Mouse (Mus musculus) left cerebral cortex, postnatal 10 days (tissue): ENCODE results near the gene Mboat7. TPM values are rescaled to one million over a fixed set of nuclear protein-coding genes. Genes with fewer than 3 reads are reported as not detected.
"Not testable (repeated sequence)": the region's sequence is repeated elsewhere in the genome, so short reads cannot be mapped to it uniquely, and the experiment has no call there.

Source experiments
- DNase-seq, 2 experiments: peaks; one replicate each; pipeline ENCODE4 v3.0.0; 2021 to 2022; ENCODE audit warnings: low spot score in 2 of 2, mixed read lengths in 1 of 2; ENCODE audit errors: extremely low spot score in 1 of 2
- intact Hi-C: fragments of 180-260 bp; cut with DNase I; formaldehyde crosslinking; loops from one replicate; pipeline ENCODE4 v1.15.1; 2025
- total RNA-seq, 2 experiments: library from RNA; stranded (reverse); gene quantifications; 2 replicates each; pipeline ENCODE4 v1.2.3; 2021

Mboat7 gene
- 100 to 1,000 TPM; 167 to 170 TPM for total RNA-seq

DNA sequence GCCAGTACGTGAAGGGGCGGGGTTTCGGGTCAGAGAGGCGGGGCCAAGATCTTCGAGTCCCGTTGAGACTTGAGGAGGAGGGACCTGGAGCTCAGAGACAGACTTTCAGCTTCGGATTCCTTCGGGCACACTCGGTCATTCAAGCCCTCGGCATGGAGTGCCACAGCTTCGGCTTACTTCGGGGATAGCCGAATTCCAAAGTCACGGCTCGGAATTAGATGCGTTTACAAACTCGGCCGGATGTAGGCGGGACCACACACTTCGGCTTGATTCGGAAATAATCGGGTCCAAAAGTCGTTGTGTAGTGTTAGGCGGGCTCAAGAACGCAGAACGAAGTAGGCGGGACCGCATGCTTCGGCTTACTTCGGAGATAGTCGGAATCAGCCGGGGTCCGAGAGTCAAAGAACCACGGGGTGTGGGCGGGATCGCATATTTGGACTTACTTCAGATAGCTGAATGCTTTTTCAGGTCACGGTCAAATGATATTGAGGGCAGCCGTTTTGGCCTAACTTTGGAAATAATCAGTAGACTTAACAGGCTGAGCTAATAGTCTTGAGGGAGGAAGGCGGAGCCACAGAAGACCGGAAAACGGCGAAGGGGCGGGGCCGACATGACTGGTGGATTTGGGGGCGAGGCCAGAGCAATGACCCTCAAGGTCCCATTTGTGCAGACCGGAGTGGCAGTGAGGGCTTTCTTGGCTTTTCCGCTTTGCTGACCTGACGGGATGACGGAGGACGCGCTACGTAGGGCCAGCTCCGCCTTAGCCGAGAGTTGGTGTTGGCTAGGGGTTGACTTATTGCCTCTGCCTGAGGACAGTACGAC, at the start of gene Mboat7:
Gene Mboat7 (minus strand): TSS at position 537 of the 822 bp plus-strand sequence.
- intact Hi-C loops, result loop anchor here (10.0 kb wide), 1 partner anchor 452 kb away; no protein-coding TSS in a partner anchor
- peak; percentile 98 to 99 for DNase-seq

DNA sequence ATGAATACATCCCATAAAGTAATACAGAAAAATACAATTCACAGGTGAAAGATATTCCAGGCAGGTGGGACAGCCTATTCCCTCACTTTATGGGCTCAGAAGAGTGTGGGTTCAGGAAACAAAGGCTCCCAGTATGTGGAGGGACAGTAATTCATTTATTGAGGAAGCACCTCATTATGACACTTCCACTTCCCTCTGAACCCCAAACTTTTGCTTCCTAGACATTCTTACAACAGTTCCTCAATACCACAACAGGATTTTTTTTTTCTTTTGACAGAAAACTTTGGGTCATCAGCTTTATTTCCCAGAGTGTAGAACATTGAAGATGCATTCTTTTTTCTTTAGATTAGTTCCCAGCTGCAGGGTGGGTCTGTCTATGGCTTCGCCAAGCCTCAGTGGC, 39.4 kb upstream of the Mboat7 start:
- DNase-seq, intact Hi-C loops: not testable (repeated sequence)

DNA sequence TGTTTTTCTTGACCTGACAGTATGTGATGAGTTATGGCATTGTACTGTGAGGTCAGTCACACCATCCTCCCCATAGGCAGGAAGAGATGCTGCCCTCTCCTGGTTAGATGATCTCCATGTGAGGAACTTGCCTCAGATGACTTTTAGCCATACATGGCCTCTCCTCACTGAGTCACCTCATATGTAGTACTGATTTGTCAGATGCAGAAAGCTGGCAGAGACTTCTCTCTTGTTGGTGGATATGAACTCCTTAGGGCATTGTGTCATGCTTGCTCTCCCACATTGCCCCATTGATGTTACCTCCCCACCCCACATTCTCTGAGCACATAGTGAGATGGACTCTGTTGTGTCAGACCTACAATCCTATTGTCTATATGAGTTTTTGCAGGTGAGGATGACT, 32.1 kb upstream of the Mboat7 start:
- intact Hi-C loops, DNase-seq: not testable (repeated sequence)

DNA sequence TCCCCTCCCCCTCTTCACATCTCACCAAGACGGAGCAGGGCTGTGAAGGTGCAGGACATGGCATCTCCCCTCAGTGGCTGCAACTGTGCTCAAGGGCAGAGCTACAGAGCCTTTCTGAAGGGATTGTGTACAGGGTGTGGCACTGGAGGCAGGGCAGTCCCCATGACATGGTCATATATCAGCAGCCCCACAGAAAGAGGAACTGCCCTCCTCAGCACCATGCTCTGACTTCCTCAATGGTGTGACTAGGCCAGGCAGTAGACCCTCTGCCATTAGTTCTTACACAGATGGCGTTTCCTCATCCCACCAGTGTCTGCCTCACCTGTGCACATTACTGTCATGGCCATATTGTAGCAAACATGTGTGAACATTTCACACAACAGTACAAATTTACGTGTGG, 26.9 kb upstream of the Mboat7 start, which contains the start of gene Pirb:
Gene Pirb (minus strand): TSS at position 124 of the 400 bp plus-strand sequence.
- DNase-seq, intact Hi-C loops: not testable (repeated sequence)

DNA sequence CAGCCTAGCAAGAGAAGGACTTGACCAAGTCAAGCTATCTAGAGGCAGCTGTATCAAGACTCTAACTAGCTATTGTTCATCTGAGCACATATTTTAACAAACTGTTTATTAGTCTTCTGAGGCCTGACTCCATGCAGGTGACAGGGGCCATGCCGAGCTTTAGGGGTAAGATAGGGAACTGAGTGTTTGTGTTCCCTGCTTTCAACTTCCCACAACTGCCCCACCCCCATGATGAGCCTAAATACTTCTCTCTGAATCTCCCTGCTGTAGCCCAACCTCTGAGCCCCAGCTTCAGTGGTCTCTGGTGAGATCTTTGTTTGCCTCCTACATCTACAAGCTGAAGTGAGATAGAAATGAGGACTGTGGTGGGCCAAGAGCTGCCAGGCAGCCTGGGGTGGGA, 21.9 kb upstream of the Mboat7 start:
- intact Hi-C loops, result no loop called here
- no peak for DNase-seq

DNA sequence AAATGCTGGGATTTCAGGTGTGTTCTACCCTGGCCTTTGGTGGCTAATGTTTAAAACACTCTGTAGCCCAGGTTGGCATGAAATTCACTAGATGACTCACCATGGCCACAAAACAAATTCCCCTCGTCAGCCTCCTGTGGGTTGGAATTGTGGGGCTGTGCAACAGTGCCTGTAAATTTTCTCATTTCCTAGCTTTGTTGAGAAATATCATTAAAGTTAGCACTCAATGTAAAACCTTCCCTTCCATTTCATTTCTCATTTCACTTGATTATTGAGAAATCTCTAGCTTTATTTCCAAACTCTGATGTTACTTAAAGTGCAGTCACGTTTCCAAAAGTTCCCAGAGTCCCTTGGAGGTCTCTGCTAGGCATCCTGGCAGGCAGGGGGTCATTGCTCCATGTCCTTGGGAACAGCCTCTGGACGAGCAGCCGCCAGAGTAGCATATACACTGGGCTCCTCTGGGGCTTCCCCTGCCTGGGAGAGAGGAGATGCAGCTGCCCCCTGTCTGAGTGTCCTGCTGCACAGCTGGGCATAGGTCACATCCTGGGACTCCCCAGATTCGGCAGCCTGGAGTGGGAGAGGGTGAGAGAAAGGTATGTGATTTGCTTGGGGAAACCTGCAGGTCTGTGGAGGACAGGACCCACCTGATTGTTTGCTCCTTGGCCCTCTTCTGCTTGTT, 19.1 kb upstream of the Mboat7 start:
- DNase-seq, result no peak
- intact Hi-C loops, result no loop called here

DNA sequence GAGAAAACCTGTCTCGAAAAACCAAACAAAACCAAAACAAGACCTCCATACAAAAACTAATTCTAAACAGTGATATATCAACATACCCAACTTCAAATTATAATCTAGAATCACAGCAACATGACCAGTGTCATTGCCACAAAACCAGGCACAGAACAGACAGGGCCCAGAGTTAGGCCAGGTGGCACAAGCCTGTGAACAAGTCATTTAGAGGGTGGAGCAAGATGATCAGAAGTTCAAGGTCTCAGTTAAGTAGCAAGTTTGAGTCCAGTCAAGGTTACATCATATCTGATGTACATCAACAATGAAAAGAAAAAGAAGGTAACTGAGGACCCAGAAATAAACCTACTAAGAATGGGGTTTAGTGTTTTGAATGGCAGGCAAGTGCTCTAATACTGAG, 15.7 kb upstream of the Mboat7 start:
- no peak for DNase-seq
- intact Hi-C loops, result loop anchor here (10.0 kb wide), 1 partner anchor 726 kb away; no protein-coding TSS in a partner anchor

DNA sequence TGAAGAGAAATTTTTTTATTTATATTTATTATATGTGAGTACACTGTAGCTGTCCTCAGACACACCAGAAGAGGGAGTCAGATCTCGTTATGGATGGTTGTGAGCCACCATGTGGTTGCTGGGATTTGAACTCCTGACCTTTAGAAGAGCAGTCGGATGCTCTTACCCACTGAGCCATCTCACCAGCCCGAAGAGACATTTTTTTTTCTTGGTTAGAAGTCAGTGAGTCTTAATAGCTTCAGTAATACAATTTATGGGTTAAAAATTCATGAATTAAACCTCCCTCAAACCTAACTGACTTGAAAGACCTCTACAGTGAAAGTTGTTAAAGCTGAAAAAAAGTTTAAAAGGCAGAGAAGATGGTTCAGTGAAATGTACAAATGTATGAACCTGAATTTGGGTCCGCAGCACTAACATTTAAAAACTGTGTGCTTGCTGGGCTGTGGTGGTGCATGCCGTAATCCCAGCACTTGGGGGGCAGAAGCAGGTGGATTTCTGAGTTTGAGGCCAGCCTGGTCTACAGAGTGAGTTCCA, 15.2 kb upstream of the Mboat7 start:
- intact Hi-C loops, result loop anchor here (10.0 kb wide), 1 partner anchor 726 kb away; no protein-coding TSS in a partner anchor
- not testable (repeated sequence) for DNase-seq

DNA sequence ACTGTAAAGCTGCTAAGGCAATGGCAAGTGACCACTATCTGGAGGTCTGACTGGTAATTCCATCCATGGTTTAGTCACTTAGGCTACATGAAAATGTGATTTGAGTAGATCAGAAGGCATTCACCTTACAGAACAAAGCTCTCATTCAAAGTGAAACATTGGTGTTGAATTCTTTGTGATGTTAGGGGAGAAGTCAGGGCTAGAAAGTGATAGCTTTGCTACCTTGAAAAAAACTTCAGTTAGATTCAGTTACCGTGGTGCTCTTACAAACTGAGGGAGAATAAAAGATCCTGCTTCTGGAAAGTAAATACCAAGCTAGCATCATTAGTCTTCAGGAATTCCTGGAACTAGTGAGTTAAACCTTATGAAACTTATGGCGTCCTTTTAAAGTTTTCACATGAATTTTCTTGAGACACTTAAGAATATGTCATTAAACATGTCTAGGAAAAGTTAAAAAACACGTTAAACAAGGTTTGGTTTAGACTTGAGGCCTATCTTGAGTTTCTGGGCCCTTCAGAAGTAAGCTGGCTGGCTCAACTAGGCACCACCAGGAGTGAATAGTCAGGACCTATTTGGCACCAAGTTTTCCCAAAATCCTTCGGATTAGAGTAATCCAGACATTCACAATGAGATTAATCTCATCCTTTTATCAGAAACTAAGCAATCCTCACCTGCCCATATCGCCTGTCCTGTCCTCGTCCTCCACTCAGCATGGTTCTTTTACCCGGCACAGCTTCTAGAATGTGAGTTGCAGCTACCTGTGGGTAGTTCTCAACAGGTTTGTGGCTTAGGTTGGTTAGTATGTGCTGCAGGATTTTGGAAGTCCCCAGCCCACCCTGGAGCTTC, 14.5 kb upstream of the Mboat7 start:
- DNase-seq, result no peak
- intact Hi-C loops, result loop anchor here (10.0 kb wide), 1 partner anchor 727 kb away; no protein-coding TSS in a partner anchor

DNA sequence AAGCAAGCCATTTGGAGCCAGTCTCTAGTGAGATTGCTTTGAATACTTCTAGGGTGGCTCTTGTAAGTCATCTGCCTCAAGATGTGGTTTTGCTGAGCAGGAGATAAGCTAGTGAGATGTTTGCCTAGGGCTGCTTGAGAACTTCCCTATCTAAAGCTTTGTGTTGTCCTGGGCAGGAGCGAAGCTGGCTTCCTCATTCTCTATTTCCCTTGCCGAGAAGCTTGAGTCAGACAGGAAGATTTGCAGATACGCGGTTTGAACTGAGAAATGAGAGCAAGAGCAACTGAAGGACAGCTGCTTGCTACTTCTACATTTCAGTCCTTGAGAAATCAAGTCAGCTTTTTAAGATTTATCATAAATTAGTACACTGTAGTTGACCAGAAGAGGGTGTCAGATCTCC, 13.7 kb upstream of the Mboat7 start:
- DNase-seq, result no peak
- intact Hi-C loops, result loop anchor here (10.0 kb wide), 1 partner anchor 728 kb away; no protein-coding TSS in a partner anchor

DNA sequence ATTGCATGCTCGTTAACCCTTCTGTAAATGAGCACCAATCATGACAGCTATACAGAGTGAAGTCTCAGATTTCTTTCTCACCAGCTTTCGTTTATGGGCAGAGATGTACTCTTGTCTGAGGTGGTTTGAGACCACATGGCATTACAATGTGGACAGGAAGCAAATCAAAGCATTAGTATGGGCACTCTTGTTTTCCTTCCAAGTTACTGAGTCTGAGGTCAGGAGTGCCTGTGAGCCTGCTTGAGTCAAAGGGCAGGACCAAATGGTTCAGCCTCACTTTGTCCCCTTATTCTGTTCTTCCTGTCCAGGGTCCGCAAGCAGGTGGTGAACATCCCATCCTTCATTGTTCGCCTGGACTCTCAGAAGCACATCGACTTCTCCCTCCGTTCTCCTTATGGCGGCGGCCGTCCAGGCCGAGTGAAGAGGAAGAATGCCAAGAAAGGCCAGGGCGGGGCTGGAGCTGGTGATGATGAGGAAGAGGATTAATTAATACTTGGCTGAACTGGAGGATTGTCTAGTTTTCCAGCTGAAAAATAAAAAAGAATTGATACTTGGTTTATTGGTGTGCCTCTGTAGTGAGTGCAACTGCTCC, 13.1 kb upstream of the Mboat7 start:
- intact Hi-C loops, result loop anchor here (10.0 kb wide), 1 partner anchor 728 kb away; no protein-coding TSS in a partner anchor
- no peak for DNase-seq

DNA sequence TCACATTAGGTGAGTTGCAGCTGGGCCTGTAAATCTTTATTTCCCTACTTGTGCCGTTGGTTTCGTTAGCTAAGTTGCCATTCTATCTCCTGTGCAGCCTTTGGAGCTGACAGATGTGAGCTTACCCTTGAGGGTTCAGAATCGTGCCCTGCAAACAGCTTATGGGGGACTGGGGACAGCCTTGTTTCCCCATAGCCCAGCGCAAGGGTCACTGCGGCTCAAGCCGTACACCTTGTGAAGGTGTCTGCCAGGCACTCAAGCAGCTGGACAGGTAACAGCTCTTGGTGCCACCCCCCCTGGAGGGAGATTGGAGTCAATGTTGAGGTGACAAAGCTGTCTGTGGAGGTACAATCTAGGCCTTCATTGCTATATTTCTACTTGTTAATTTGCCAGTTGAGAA, 12.6 kb upstream of the Mboat7 start:
- intact Hi-C loops, result loop anchor here (10.0 kb wide), 1 partner anchor 729 kb away; no protein-coding TSS in a partner anchor
- no peak for DNase-seq

DNA sequence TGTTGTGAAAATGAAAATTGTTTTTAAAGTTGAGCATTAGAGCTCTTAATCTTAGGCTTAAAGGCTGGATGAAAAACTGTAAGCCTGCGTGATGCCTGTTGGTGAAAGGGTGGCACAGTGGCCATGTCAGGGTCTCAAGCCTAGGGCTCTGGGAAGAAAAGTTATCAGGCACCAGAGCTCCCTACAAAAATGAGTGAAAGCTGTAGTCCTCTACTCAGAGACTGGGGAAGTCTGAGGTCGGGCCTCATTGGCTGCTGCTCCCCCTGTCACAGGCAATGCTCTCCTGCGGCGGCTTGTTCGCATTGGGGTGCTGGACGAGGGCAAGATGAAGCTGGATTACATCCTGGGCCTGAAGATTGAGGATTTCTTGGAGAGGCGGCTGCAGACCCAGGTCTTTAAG, 12.1 kb upstream of the Mboat7 start:
- intact Hi-C loops, result loop anchor here (10.0 kb wide), 1 partner anchor 729 kb away; no protein-coding TSS in a partner anchor
- not testable (repeated sequence) for DNase-seq

DNA sequence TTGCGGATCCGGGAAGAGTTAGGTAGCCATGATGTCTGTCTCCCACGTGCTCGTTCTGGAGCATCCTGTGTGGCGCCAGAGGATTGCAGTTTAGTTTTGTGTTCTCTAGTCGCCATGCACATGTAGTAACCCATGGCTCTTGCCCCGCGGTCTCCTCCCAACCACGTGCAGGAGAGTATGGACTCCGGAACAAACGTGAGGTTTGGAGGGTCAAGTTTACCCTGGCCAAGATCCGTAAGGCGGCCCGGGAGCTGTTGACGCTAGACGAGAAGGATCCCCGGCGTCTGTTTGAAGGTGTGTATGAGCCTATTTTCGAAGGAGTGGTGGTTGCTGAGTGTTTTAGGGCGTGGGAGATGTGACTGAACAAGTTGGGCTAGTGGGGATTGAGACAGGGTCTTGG, 11.2 kb upstream of the Mboat7 start:
- DNase-seq, result no peak
- intact Hi-C loops, result loop anchor here (10.0 kb wide), 1 partner anchor 730 kb away; no protein-coding TSS in a partner anchor

DNA sequence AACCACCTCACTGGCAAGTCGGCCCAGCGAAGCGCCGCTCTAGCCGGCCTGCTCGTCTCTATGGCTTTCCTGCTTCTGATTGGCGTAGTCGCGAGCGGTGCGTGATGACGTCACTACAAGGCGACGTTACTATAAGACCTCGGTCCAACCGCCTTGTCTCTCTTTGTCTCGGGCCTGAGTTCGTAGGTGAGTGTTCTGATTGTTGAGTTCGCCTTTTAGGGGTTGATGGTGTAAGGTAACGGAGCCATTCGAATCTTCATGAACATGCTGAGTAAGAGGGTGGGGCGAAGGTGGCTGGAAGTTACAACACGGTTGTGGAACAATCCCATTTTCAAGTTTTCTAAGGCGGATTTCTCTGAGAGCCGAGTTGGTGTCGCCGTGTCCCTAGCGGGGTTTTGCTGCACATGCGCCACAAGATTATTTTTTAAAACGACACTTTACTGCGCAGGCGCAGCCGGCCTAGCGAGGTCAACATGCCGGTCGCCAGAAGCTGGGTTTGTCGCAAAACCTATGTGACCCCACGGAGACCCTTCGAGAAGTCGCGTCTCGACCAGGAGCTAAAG, 10.6 kb upstream of the Mboat7 start, which contains the start of gene Rps9:
Gene Rps9 (plus strand): TSS at position 115 of the 563 bp plus-strand sequence.
- DNase-seq, result peak; percentile 97 to 98
- intact Hi-C loops, result loop anchor here (10.0 kb wide), 1 partner anchor 731 kb away; no protein-coding TSS in a partner anchor

DNA sequence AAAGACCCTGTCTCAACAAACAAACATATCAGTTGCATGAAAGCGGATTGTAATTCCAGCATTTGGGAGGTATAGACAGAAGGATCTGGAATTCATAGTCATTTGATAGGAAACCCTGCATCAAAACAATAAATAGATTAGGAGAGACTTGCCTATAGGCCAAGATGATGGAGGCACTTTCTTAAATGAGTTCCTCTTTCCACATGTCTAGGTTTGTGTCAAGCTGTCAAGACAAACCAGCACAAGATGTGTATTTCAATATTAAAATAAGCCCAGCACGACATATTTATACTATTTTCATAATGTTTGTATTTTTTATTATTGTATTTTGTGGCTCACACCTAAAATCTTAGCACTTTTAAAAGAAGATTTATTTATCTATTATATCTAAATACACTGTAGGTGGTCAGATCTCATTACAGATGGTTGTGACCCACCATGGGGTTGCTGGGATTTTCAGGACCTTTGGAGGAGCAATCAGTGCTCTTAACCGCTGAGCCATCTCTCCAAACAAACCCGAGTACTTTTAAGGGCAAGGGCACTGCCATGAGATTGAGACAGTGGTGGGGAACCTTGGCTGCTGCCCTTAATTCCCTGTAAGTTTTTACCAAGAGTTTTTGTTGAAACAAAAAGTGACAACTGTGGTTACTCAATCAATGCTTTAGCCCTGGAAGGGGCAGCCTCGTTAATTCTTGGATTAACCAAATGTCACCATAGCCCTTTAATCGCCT, 10.0 kb upstream of the Mboat7 start:
- DNase-seq, result no peak
- intact Hi-C loops, result loop anchor here (10.0 kb wide), 1 partner anchor 731 kb away; no protein-coding TSS in a partner anchor

DNA sequence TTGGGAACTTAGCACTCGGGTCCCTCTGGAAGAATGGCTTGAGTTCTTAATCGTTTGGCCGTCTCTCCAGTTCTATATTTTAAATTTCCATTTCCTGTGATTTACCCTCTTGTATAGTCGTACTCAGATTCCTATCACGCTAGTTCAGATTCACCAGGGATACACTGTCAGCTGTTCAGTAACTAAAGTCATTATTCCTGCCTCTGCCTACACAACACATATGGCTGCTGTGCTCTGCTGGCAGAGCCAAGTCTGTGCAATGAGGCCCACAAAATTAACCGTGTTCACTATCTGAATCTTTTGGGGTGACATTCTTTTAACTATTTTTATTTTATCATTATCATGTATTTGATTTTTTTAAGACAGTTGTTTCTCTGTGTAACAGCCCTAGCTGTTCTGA, 5.1 kb upstream of the Mboat7 start:
- no peak for DNase-seq
- intact Hi-C loops, result loop anchor here (10.0 kb wide), 1 partner anchor 446 kb away; no protein-coding TSS in a partner anchor
